Mouse (Mus musculus): ENCODE data around the gene Nudt7. TPM values are rescaled to one million over a fixed set of nuclear protein-coding genes. Genes with fewer than 3 reads are reported as not detected.

Nudt7 gene
- 10 to 100 TPM; 95.8 to 98.7 TPM for total RNA-seq (2021)
- long read RNA-seq, experiment 1, transcript Nudt7-204 (3 exons, 707 nt) = minor isoform, 5 of 106 reads
- long read RNA-seq, experiment 1, transcript Nudt7-202 (4 exons, 3,543 nt) = major isoform, 86 of 106 reads
- long read RNA-seq, experiment 1, partial matches to known transcripts = 2 of 106 reads
- long read RNA-seq, experiment 1, other reads (novel, unspliced or antisense) = 7 of 106 reads
- long read RNA-seq, experiment 2, transcript Nudt7-202 (4 exons, 3,543 nt) = major isoform, 61 of 78 reads
- long read RNA-seq, experiment 2, partial matches to known transcripts = 0 of 78 reads
- long read RNA-seq, experiment 2, other reads (novel, unspliced or antisense) = 11 of 78 reads

DNA sequence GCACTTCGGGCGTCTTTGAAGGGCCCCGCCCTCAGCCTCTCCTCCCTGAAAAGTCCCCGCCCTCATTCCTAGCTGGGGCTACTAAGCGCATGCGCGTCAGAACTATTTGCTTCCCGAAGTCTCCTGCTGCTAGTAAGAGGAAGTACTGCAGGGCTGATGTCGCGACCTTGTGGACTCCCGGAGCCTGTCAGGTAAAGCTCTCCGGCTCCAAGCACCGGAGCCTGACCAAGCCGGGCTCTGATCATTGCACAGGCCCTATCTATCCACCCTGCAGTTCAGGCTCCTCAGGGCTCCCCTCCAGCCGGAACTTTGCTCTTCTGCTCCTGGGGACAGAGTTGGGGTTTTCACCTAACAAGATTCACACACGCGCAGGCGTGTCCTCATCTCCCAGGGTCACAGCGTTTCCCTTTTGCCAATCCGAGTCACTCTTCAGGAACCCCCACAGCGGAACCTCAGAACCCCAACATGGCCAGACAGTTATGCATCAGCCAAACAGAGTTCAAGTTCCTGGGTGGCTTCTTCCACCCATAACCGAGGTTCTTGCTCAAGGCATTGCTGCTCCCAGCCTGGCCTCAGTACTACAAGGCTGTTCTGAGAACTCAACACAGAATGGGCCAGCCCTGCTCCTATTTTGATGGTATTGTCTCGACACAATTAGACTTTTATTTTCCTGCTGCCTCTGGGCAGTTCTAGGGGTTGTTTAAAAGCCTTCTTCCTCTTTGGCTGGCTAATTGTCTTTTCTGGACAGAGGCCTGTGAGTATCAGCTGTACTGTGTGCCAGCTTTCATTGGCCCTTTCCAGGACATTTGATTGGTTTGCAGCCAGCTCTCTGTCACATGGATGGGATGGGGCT is at the start of gene Nudt7:
Nudt7 (plus strand) TSS at position 48 of the 853 bp plus-strand sequence.
- peak; percentile 92 to 96 for DNase-seq

DNA sequence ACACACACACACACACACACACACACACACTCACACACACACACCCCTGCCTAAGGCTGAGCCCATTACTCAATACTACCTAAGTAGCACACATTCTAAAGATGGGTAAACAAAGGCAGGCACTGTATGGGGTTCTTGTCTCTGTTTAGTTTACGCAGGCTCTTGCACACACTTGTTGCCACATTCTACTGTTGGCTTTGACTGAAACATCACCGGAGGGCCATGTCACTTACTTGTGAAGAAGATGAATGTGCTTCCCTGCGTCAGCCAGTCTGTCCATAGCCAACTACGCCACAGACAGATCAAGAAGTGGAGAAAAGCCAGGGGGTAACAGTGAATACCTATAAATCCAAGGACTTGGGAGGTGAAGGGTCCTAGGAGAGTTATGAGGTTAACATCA is 45.4 kb upstream of the Nudt7 start:
- DNase-seq = no peak

- no peak for DNase-seq
Observed at GRCm38 (mm10) chr8:114090736-114091135, 42.6 kb upstream of the Nudt7 start.

- no peak for DNase-seq
Observed at GRCm38 (mm10) chr8:114093321-114093720, 40.0 kb upstream of the Nudt7 start.

DNA sequence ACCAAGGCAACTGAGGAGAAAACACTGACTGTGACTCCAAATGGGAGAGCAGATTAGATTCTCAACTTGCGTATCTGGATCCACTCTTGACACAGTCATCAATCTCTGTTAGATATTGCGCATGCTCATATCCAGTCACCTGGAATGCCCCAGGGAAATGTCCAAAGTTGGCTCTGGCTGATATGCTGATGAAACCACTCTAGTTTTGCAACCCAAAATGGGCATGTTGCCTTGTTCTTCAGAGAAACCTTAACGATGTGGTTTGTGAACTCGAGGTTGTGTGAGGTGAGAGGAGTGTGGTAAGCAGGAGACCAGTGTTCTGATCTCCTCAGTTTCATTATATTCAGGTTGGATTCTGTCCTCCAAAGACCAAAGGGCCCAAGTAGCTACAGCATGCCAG is 38.8 kb upstream of the Nudt7 start:
- DNase-seq = peak in 1 of 2 experiments; percentile 4

- no peak for DNase-seq
Observed at GRCm38 (mm10) chr8:114100561-114101206, 32.7 kb upstream of the Nudt7 start.

DNA sequence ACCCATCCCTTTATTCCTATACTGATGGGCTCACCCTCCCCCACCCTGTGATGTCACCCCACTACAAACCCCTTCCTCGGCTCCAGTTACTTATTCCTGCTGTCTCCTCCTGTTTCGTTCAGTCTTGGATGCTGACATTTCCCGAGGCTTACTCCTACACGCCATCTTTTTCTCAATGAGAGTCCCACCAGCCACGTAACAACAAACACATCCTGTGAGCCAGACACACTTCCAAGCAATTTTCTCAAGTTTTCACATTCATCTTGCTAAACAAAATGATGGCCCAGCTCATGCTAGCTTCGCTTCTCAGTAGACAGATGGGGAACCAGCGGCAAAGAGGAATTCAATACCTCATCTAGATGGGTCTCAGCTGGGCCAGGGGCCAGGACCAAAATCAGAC is 30.0 kb upstream of the Nudt7 start:
- DNase-seq = no peak

DNA sequence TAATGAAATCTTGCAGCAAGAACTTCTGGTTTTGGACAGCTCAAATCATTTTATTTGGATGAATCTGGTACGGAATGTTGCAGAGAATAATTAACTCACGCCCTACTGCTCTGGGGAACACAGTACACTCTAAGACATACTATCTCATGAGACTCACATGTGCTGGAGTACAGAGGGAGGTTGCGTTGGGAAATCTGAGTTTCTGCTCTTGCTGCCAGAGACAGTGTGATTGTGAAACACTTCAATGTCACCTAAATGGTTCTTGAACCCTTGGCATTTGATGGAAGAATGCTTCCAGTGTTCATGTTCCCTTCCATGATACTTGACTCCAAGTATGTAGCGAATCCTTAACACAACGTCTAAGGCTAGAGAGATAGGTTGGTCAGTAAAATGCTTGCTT is 27.4 kb upstream of the Nudt7 start:
- no peak for DNase-seq

- no peak for DNase-seq
Observed at GRCm38 (mm10) chr8:114109365-114110140, 23.8 kb upstream of the Nudt7 start.

GRCm38 (mm10) chr8:114115076-114115475 is 18.3 kb upstream of the Nudt7 start:
- DNase-seq = no peak

- DNase-seq = no peak
Observed at GRCm38 (mm10) chr8:114116049-114116448, 17.3 kb upstream of the Nudt7 start.

DNA sequence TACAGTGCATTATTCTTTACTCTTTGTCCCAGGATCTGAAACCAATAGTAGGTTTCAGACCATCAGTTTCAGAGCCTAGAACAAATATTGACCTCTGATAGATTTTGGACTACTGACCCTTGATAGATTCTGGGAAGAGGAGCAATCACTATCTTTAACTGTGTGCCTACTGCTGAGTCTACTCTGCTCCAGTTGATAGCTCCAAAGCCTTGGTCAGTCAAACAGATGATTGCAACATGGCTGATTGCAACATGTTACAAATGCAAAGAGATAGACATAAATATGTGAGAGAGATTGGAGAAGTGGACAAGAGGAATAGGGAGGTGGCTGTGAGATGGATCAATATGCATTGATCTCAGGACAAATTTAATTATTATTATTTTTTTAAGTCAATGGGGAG is 15.9 kb upstream of the Nudt7 start:
- DNase-seq = no peak

GRCm38 (mm10) chr8:114121781-114122180 is 11.6 kb upstream of the Nudt7 start:
- DNase-seq = peak in 1 of 2 experiments; percentile 10

DNA sequence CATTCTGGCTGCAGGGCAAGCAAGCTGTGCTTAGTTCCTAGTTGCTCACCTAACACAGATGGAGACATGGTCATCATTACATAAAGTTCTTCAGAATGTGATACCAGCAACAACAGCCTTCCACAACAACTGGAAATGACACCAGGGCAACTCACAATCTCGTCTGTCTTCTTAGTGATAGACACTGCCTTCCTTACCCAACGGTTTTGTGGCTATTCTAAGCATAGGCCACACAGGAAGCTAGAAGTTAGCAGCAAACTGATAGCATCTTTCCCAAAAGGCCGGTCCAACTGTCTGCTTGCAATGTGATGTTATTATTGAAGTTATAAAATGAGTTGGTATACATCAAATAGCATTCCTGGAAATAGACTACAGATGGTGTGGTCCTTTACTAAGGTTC is 9.7 kb upstream of the Nudt7 start:
- no peak for DNase-seq

- no peak for DNase-seq
Observed at GRCm38 (mm10) chr8:114124084-114124750, 9.1 kb upstream of the Nudt7 start.

GRCm38 (mm10) chr8:114130838-114131237 is 2.5 kb upstream of the Nudt7 start:
- DNase-seq = no peak

DNA sequence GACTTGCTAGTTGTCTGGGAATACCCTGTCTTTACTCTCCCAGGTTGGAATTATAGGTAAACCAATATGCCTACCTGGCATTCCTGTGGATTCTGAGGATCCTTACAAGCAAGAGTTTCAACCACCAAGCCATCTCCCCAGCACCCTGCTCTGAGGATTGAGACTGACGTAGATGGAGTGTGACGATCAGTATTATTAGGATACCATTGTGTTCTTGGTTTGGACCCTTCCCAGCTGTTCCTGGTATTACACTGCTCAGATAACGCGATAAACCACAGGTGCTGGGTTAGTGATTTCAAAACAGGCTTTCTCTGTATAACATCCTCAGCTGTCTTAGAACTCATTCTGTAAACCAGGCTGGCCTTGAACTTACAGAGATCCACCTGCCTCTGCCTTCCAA is 1.9 kb upstream of the Nudt7 start:
- DNase-seq = no peak

- no peak for DNase-seq
Observed at GRCm38 (mm10) chr8:114133050-114133509, 277 bp upstream of the Nudt7 start.

DNA sequence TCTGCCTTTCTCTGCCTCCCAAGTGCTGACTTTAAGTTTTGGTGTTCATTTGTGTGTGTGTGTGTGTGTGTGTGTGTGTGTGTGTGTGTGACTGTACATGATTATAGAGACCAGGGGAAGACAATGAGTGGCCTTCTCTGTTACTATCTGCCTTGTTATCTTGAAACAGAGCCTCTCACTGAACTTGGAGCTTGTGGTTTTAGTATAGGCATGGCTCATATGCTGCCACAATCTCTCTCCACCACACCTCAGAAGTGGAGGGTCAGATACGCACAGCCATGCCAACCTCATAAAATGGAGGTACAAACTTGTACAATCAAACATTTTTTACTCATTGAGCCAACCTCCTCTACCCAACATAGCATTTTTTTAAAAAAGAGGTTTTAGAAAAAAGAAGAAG is 3.4 kb downstream of the Nudt7 start:
- DNase-seq = no peak

DNA sequence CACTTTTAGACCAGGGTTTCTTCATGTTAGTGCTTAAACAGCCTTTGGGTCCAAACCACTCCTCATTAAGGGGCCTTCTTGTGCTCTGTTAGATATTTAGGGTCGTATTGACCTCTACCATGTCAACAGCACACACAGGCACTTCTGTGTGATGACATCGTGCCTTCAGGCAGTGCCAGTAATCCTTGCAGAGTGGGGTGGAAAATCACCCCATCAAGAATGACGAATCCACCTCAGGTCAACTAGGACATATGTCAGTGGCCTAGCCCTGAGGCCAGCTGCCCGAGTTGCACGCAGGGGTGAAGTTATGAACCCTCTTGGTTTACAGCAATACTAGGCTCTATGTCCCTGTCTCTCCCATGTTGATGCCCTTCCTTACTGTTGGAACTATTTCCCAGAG is 3.8 kb downstream of the Nudt7 start:
- peak; percentile 31 to 42 for DNase-seq

- DNase-seq = no peak
Observed at GRCm38 (mm10) chr8:114140437-114140836, 7.1 kb downstream of the Nudt7 start.
